Mouse (Mus musculus) lung, postnatal 0 days (tissue): ENCODE measurements around the gene Senp1.

Source experiments
- CTCF ChIP-seq: IDR thresholded peaks from 2 replicates; pipeline ENCODE4 v1.5.1; 2016; ENCODE audit warnings: antibody characterized with exemption, mild to moderate bottlenecking
- EP300 ChIP-seq: IDR thresholded peaks from 2 replicates; pipeline ENCODE4 v1.6.1; 2016; ENCODE audit warnings: antibody characterized with exemption, mild to moderate bottlenecking, control low read depth

- TF ChIP-seq EP300 (no peak), CTCF (no peak; the same call in 1 of the 2 replicates)
These were observed 23.8 kb downstream of the Senp1 start for GRCm38 (mm10) chr15:98069566-98070245.
